Mouse (Mus musculus): ENCODE results near the gene A030014E15Rik.

- no peak for TF ChIP-seq CTCF (IDR thresholded peaks at IDR 0.05)
- no peak for TF ChIP-seq POLR2A (IDR thresholded peaks at IDR 0.05; ENCODE audit: insufficient read depth, low read depth, low read length)
- no peak for TF ChIP-seq EP300 (IDR thresholded peaks at IDR 0.05; ENCODE audit: insufficient read depth, low read depth, low read length)
Measured at GRCm38 (mm10) chr1:82948601-82949000, 23.9 kb downstream of the A030014E15Rik start.
